Mouse (Mus musculus): ENCODE measurements around the gene Btbd3.

The Btbd3 gene

GRCm38 (mm10) chr2:138388591-138388990, 132.2 kb downstream of the Btbd3 start:
- no peak for DNase-seq (ENCODE audit: low read depth, low spot score)

- no peak for DNase-seq (ENCODE audit: low read depth, low spot score)
Measured at GRCm38 (mm10) chr2:138403046-138403445, 146.7 kb downstream of the Btbd3 start.

GRCm38 (mm10) chr2:138405753-138406528, 149.6 kb downstream of the Btbd3 start:
- DNase-seq (ENCODE audit: low read depth, low spot score), result no peak

- no peak for DNase-seq (ENCODE audit: low read depth, low spot score)
Measured at GRCm38 (mm10) chr2:138406703-138407102, 150.3 kb downstream of the Btbd3 start.

GRCm38 (mm10) chr2:138412537-138412936, 156.2 kb downstream of the Btbd3 start:
- no peak for DNase-seq (ENCODE audit: low read depth, low spot score)

GRCm38 (mm10) chr2:138422321-138422720, 166.0 kb downstream of the Btbd3 start:
- no peak for DNase-seq (ENCODE audit: low read depth, low spot score)

GRCm38 (mm10) chr2:138431991-138432390, 175.6 kb downstream of the Btbd3 start:
- no peak for DNase-seq (ENCODE audit: low read depth, low spot score)

- DNase-seq (ENCODE audit: low read depth, low spot score), result no peak
Measured at GRCm38 (mm10) chr2:138446466-138446865, 190.1 kb downstream of the Btbd3 start.

GRCm38 (mm10) chr2:138446943-138447342, 190.6 kb downstream of the Btbd3 start:
- DNase-seq (ENCODE audit: low read depth, low spot score), result no peak

GRCm38 (mm10) chr2:138447681-138448080, 191.3 kb downstream of the Btbd3 start:
- DNase-seq (ENCODE audit: low read depth, low spot score), result no peak

GRCm38 (mm10) chr2:138468046-138468572, 211.7 kb downstream of the Btbd3 start:
- no peak for DNase-seq (ENCODE audit: low read depth, low spot score)

- no peak for DNase-seq (ENCODE audit: low read depth, low spot score)
Measured at GRCm38 (mm10) chr2:138473407-138473806, 217.0 kb downstream of the Btbd3 start.

GRCm38 (mm10) chr2:138476486-138476885, 220.1 kb downstream of the Btbd3 start:
- no peak for DNase-seq (ENCODE audit: low read depth, low spot score)

- DNase-seq (ENCODE audit: low read depth, low spot score), result no peak
Measured at GRCm38 (mm10) chr2:138477278-138477677, 220.9 kb downstream of the Btbd3 start.

- DNase-seq (ENCODE audit: low read depth, low spot score), result no peak
Measured at GRCm38 (mm10) chr2:138482541-138482940, 226.2 kb downstream of the Btbd3 start.

- DNase-seq (ENCODE audit: low read depth, low spot score), result no peak
Measured at GRCm38 (mm10) chr2:138484871-138485270, 228.5 kb downstream of the Btbd3 start.

GRCm38 (mm10) chr2:138490688-138491405, 234.5 kb downstream of the Btbd3 start:
- no peak for DNase-seq (ENCODE audit: low read depth, low spot score)

GRCm38 (mm10) chr2:138492176-138492575, 235.8 kb downstream of the Btbd3 start:
- DNase-seq (ENCODE audit: low read depth, low spot score), result no peak

- no peak for DNase-seq (ENCODE audit: low read depth, low spot score)
Measured at GRCm38 (mm10) chr2:138503866-138504380, 247.6 kb downstream of the Btbd3 start.

GRCm38 (mm10) chr2:138515531-138515930, 259.2 kb downstream of the Btbd3 start:
- no peak for DNase-seq (ENCODE audit: low read depth, low spot score)

- DNase-seq (ENCODE audit: low read depth, low spot score), result no peak
Measured at GRCm38 (mm10) chr2:138528461-138528860, 272.1 kb downstream of the Btbd3 start.

GRCm38 (mm10) chr2:138531160-138531967, 275.0 kb downstream of the Btbd3 start:
- no peak for DNase-seq (ENCODE audit: low read depth, low spot score)
